Mouse (Mus musculus) granulocyte monocyte progenitor cell, adult 5-6 weeks (primary cell): ENCODE results near the gene Olfr1509. TPM values are rescaled to one million over a fixed set of nuclear protein-coding genes. Genes with fewer than 3 reads are reported as not detected.

Source experiments
- ATAC-seq: replicated peaks from 2 replicates; pipeline ENCODE4 v1.8.0; 2016; ENCODE audit warnings: mild to moderate bottlenecking, moderate TSS enrichment, inconsistent platforms; ENCODE audit not compliant: poor library complexity, severe bottlenecking
- total RNA-seq, 2 experiments: library from RNA; stranded (forward) in 1 of 2; stranded (reverse) in 1 of 2; fragments of 200-712, 200-1000 nt in 1 of 2; fragments of >200 nt in 1 of 2; fragmentation: Nextera tagmentation in 1 of 2; gene quantifications; 2 replicates each; pipeline ENCODE4 v1.2.3; 2014 to 2017

Gene Olfr1509
- total RNA-seq (2014; fragmentation: Nextera tagmentation) (not detected in 2 replicates), total RNA-seq (2017) (not detected in 2 replicates)

DNA sequence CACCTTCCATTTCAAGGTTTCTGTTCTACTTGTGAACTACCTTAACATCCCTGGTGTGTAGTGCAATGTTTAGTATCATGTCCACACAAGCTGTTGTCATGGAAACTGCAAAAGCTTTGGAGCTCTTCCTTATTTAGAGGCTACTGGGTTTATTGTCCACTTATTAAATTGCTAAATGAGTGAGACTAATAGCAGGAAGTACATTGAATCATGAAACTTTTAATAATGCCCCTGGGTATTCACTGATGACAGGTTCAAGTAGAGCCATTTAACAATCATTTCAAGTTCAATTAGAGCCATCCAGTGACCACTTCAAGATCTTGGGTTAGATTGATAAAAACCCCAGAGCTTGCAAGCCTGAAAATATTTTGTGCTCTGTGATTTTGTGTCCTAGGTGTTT lies at the start of gene Olfr1509:
Gene Olfr1509 (plus strand): TSS at position 301 of the 400 bp plus-strand sequence.
- no peak for ATAC-seq

DNA sequence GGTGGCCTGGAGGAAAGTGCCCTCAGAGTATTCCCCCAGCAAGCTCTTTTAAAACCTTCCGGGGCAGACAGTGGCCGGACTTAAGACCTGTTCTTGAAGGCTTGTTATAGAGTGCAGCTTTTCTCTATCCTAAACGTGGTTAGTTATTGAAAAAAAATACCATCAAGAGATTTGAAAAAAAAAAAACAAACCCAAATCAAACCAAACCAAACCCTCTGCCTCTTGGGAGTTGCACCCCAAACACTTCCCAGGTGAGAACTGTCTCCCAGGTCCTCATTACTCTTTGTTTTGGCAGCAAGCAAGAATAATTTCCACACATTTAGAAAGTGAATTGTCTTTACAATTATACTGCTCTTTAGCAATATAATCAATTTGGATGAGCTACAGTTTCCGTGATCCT lies 45.5 kb upstream of the Olfr1509 start, which contains the start of gene Olfr1511:
Gene Olfr1511 (minus strand): TSS at position 101 of the 400 bp plus-strand sequence.
- ATAC-seq = no peak

DNA sequence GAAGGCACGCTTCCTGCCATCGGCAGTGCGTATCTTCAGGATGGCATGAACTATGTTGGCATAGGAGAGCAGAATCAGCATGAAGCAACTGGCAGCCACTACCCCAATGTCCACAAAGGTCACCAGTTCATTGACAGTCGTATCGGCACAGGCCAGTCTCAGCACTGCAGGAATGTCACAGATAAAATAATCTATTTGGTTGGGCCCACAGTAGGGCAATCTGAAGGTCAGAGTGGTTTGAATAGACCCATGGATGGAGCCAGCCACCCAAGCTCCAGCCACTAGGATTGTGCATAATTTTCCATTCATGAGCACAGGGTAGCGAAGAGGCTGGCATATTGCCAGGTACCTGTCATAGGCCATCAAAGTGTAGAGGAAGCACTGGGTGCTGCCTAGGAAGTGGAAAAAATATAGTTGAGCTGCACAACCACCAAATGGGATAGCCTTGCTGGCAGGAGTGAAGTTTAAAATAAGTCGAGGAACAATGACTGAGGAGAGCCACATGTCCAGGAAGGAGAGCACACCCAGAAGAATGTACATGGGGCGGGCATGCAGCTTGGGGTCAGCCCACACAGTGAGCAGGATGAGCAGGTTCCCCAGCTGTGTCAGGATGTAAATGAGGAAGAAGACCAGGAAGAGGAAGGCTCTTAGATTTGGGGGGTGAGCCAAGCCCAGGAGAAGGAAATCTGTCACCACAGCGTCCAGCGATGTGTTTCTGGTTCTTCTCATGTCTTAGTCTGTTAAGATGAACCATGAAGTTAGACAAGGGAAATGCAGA lies 32.5 kb upstream of the Olfr1509 start:
- peak; percentile 98 for ATAC-seq

- no peak for ATAC-seq
Measured at GRCm38 (mm10) chr14:52414273-52414672, 28.5 kb upstream of the Olfr1509 start, which contains the start of gene Olfr1510. Gene Olfr1510, minus strand, starts transcription at chr14:52414373.

DNA sequence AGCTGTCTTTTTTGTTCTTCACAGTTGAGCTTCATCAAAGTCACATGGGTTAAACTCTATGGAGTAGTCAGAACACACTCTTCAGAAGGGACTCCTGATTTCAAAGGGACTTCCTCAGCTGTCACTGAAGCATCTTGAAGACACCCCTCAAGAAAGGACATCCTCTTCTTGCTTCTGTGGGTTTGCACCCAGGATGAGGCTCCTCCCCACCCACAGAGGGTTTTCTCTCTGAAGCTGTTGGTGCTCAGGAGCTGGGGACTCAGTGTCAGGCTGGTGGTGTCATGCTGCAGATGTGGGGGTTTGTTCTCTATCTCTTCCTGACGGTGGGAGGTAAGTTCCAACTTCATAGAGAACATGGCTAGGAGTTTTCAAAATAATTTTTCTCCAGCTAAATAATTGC lies 15.1 kb upstream of the Olfr1509 start:
- ATAC-seq = no peak

- ATAC-seq = peak; percentile 99
Measured at GRCm38 (mm10) chr14:52451138-52451537, 8.3 kb downstream of the Olfr1509 start.

DNA sequence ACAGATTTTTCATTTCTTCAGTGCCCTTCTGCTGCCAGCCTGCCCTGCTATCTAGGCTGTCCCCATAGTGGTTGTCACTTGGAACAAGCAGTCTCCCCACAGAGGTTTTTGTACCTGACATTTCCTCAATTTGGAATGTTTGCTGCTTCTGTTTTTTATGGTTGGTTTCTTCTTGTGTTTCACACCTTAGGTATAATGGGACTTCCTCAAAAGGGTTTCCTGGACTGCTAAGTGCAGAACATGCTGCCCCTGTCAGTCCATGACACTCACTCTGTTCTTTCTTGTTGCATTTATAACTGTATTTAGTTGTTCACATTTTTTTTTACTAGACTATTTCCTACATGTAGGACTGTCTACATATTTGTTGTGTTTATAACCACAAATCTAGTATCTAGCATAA lies 19.1 kb downstream of the Olfr1509 start:
- ATAC-seq = peak; percentile 55

GRCm38 (mm10) chr14:52465738-52466137 lies 22.9 kb downstream of the Olfr1509 start:
- no peak for ATAC-seq

- no peak for ATAC-seq
Measured at GRCm38 (mm10) chr14:52467395-52467794, 24.6 kb downstream of the Olfr1509 start, which contains the start of gene Olfr1508. Gene Olfr1508, minus strand, starts transcription at chr14:52467495.

DNA sequence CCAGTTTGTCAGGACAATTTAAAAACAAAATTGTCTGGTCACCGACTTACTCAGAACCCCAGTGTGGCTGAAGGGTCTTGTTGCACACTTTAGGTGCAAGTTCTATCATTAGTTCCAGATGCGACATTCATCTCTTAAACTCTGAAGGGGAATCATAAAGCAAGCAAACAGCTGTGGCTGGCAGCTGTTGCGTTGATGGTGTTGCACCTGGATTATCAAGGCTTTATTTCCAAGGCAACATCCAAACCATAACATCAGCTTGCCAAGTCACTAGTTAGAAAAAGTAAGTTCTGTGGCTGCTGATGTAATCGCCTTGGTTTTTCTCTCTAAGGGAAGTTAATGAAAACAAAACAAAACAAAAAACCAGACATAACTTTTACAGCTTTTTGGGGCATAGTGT lies 52.7 kb downstream of the Olfr1509 start, which contains the start of gene Olfr1507:
Gene Olfr1507 (minus strand): TSS at position 234 of the 400 bp plus-strand sequence.
- no peak for ATAC-seq

Other genes starting within 250 kb of the Olfr1509 start
- gene Supt16, start 245.6 kb upstream of the Olfr1509 start, total RNA-seq (2014; fragmentation: Nextera tagmentation) = 91.5 and 98.8 TPM in 2 replicates
- gene Supt16, start 245.6 kb upstream of the Olfr1509 start, total RNA-seq (2017) = 229 and 242 TPM in 2 replicates
- 71.1 and 96.4 TPM in 2 replicates for gene Chd8, start 185.2 kb upstream of the Olfr1509 start, total RNA-seq (2014; fragmentation: Nextera tagmentation)
- gene Chd8, start 185.2 kb upstream of the Olfr1509 start, total RNA-seq (2017) = 60.1 and 63.5 TPM in 2 replicates
- 44.1 and 47.1 TPM in 2 replicates for gene Tox4, start 163.8 kb upstream of the Olfr1509 start, total RNA-seq (2014; fragmentation: Nextera tagmentation)
- 43.1 and 45.9 TPM in 2 replicates for gene Tox4, start 163.8 kb upstream of the Olfr1509 start, total RNA-seq (2017)
- gene Rab2b, start 163.4 kb upstream of the Olfr1509 start, total RNA-seq (2014; fragmentation: Nextera tagmentation) = 10.5 and 21.9 TPM in 2 replicates
- 4.1 and 8.7 TPM in 2 replicates for gene Rab2b, start 163.4 kb upstream of the Olfr1509 start, total RNA-seq (2017)
- 47.6 and 54.5 TPM in 2 replicates for gene Mettl3, start 137.9 kb upstream of the Olfr1509 start, total RNA-seq (2014; fragmentation: Nextera tagmentation)
- gene Mettl3, start 137.9 kb upstream of the Olfr1509 start, total RNA-seq (2017) = 33.6 and 33.7 TPM in 2 replicates
- 0.45 TPM in 1 of 2 replicates, not detected in the other for gene Sall2, start 114.2 kb upstream of the Olfr1509 start, total RNA-seq (2014; fragmentation: Nextera tagmentation)
- 0.39 and 0.46 TPM in 2 replicates for gene Sall2, start 114.2 kb upstream of the Olfr1509 start, total RNA-seq (2017)
- not detected in 2 replicates for gene Olfr1513, start 86.6 kb upstream of the Olfr1509 start, total RNA-seq (2014; fragmentation: Nextera tagmentation)
- not detected in 2 replicates for gene Olfr1513, start 86.6 kb upstream of the Olfr1509 start, total RNA-seq (2017)
- not detected in 2 replicates for gene Olfr1512, start 63.8 kb upstream of the Olfr1509 start, total RNA-seq (2014; fragmentation: Nextera tagmentation)
- not detected in 2 replicates for gene Olfr1512, start 63.8 kb upstream of the Olfr1509 start, total RNA-seq (2017)
- gene Olfr1511, start 45.6 kb upstream of the Olfr1509 start, total RNA-seq (2014; fragmentation: Nextera tagmentation) = not detected in 2 replicates
- gene Olfr1511, start 45.6 kb upstream of the Olfr1509 start, total RNA-seq (2017) = not detected in 2 replicates
- gene Olfr1510, start 28.6 kb upstream of the Olfr1509 start, total RNA-seq (2014; fragmentation: Nextera tagmentation) = not detected in 2 replicates
- gene Olfr1510, start 28.6 kb upstream of the Olfr1509 start, total RNA-seq (2017) = not detected in 2 replicates
- not detected in 2 replicates for gene Olfr1508, start 24.5 kb downstream of the Olfr1509 start, total RNA-seq (2014; fragmentation: Nextera tagmentation)
- gene Olfr1508, start 24.5 kb downstream of the Olfr1509 start, total RNA-seq (2017) = not detected in 2 replicates
- not detected in 2 replicates for gene Olfr1507, start 52.8 kb downstream of the Olfr1509 start, total RNA-seq (2014; fragmentation: Nextera tagmentation)
- gene Olfr1507, start 52.8 kb downstream of the Olfr1509 start, total RNA-seq (2017) = not detected in 2 replicates